Mouse (Mus musculus): ENCODE data around the gene Asic5. TPM values are rescaled to one million over a fixed set of nuclear protein-coding genes. Genes with fewer than 3 reads are reported as not detected.

Gene Asic5
- polyA plus RNA-seq, 1 experiment: not detected

DNA sequence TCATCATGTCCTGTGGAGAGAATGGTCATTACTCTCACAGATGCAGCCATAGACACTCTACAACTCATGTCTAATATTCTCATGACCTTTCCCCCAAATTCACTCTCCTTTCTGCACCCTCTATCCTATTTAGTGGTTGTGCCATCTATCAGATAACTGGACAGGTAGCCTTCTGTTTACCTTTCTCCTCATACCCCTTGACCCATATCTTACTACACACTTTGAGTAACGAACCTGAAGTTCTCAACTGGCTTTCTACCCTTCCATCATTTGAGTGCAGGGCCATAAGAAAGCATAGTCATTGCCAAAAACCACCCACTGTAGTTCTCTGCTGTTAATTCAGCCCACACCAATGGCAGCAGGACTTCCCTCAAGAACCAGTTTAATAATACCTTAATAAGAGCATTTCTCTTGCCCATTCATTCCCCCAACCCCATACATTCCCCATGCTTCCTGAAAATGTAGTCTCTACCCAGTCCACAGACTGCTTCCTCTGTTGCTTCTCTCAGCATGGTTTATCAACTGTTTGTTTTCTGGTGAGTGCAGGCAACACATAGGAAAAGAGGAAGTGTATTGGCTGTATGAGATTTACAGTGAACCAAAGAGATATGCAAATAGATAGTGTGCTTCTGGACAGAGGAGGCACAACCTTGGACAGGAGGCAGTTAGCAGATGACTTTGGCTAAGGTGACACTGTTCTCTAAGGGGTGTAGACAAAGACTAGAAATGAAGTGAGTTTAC lies 48.1 kb downstream of the Asic5 start:
- Histone ChIP-seq H3K4me3 (ENCODE audit: insufficient read depth, poor library complexity, severe bottlenecking) (no peak overlapping the region), H3K79me3 (ENCODE audit: low read depth) (no peaks in the 10 kb centered on the region), H3ac (ENCODE audit: control insufficient read depth, insufficient read length, low read depth) (no peak overlapping the region), H3K27me3 (ENCODE audit: control insufficient read depth, insufficient read depth, insufficient read length) (peaks cover 10% of the 10 kb centered on the region), H3K79me2 (ENCODE audit: control insufficient read depth, insufficient read depth) (no peaks in the 10 kb centered on the region), H3K36me3 (ENCODE audit: control insufficient read depth, insufficient read depth) (no peaks in the 10 kb centered on the region)
- TF ChIP-seq USF1 (IDR thresholded peaks at IDR 0.05; ENCODE audit: low read depth): no peak
- no peak for TF ChIP-seq FOSL1 (IDR thresholded peaks at IDR 0.05; ENCODE audit: insufficient read depth, low read length, poor library complexity, severe bottlenecking)
- TF ChIP-seq CEBPB (IDR thresholded peaks at IDR 0.05; ENCODE audit: low read depth): no peak
- TF ChIP-seq MYOG (IDR thresholded peaks at IDR 0.05; ENCODE audit: control insufficient read depth, extremely low read depth, insufficient read length): no peak
- no peak for TF ChIP-seq MYOD1 (IDR thresholded peaks at IDR 0.05; ENCODE audit: control insufficient read depth, insufficient read length, low read depth)
- TF ChIP-seq CTCF (IDR thresholded peaks at IDR 0.05; ENCODE audit: control insufficient read depth, insufficient read depth, insufficient read length): no peak
- TF ChIP-seq MAX (IDR thresholded peaks at IDR 0.05): no peak

- Histone ChIP-seq H3K4me3 (ENCODE audit: insufficient read depth, poor library complexity, severe bottlenecking) (no peak overlapping the region), H3K79me2 (ENCODE audit: control insufficient read depth, insufficient read depth) (no peaks in the 10 kb centered on the region), H3K79me3 (ENCODE audit: low read depth) (no peaks in the 10 kb centered on the region), H3K27me3 (ENCODE audit: control insufficient read depth, insufficient read depth, insufficient read length) (peaks cover 10% of the 10 kb centered on the region), H3ac (ENCODE audit: control insufficient read depth, insufficient read length, low read depth) (no peak overlapping the region), H3K36me3 (ENCODE audit: control insufficient read depth, insufficient read depth) (no peaks in the 10 kb centered on the region)
- TF ChIP-seq CTCF (IDR thresholded peaks at IDR 0.05; ENCODE audit: control insufficient read depth, insufficient read depth, insufficient read length): no peak
- no peak for TF ChIP-seq FOSL1 (IDR thresholded peaks at IDR 0.05; ENCODE audit: insufficient read depth, low read length, poor library complexity, severe bottlenecking)
- TF ChIP-seq CEBPB (IDR thresholded peaks at IDR 0.05; ENCODE audit: low read depth): no peak
- TF ChIP-seq MYOD1 (IDR thresholded peaks at IDR 0.05; ENCODE audit: control insufficient read depth, insufficient read length, low read depth): no peak
- no peak for TF ChIP-seq MAX (IDR thresholded peaks at IDR 0.05)
- TF ChIP-seq USF1 (IDR thresholded peaks at IDR 0.05; ENCODE audit: low read depth): no peak
- no peak for TF ChIP-seq MYOG (IDR thresholded peaks at IDR 0.05; ENCODE audit: control insufficient read depth, extremely low read depth, insufficient read length)
These were observed 54.4 kb downstream of the Asic5 start for GRCm38 (mm10) chr3:82036262-82037044.

- no peak for TF ChIP-seq CEBPB (IDR thresholded peaks at IDR 0.05; ENCODE audit: low read depth)
- no peak for TF ChIP-seq MYOG (IDR thresholded peaks at IDR 0.05; ENCODE audit: control insufficient read depth, extremely low read depth, insufficient read length)
- TF ChIP-seq FOSL1 (IDR thresholded peaks at IDR 0.05; ENCODE audit: insufficient read depth, low read length, poor library complexity, severe bottlenecking): no peak
- no peak for TF ChIP-seq MAX (IDR thresholded peaks at IDR 0.05)
- no peak for TF ChIP-seq CTCF (IDR thresholded peaks at IDR 0.05; ENCODE audit: control insufficient read depth, insufficient read depth, insufficient read length)
- no peak for TF ChIP-seq USF1 (IDR thresholded peaks at IDR 0.05; ENCODE audit: low read depth)
- no peak for TF ChIP-seq MYOD1 (IDR thresholded peaks at IDR 0.05; ENCODE audit: control insufficient read depth, insufficient read length, low read depth)
- H3K4me3 ChIP-seq (ENCODE audit: insufficient read depth, poor library complexity, severe bottlenecking): no peak overlapping the region
- H3K79me3 ChIP-seq (ENCODE audit: low read depth): no peaks in the 10 kb centered on the region
- H3K36me3 ChIP-seq (ENCODE audit: control insufficient read depth, insufficient read depth): no peaks in the 10 kb centered on the region
- H3K79me2 ChIP-seq (ENCODE audit: control insufficient read depth, insufficient read depth): no peaks in the 10 kb centered on the region
- no peak overlapping the region for H3ac ChIP-seq (ENCODE audit: control insufficient read depth, insufficient read length, low read depth)
- H3K27me3 ChIP-seq (ENCODE audit: control insufficient read depth, insufficient read depth, insufficient read length): peaks cover 10% of the 10 kb centered on the region
These were observed 61.6 kb downstream of the Asic5 start for GRCm38 (mm10) chr3:82043676-82044075.

GRCm38 (mm10) chr3:82044902-82045301 lies 62.8 kb downstream of the Asic5 start:
- H3K4me3 ChIP-seq (ENCODE audit: insufficient read depth, poor library complexity, severe bottlenecking): no peak overlapping the region
- H3K79me2 ChIP-seq (ENCODE audit: control insufficient read depth, insufficient read depth): no peaks in the 10 kb centered on the region
- no peak overlapping the region for H3ac ChIP-seq (ENCODE audit: control insufficient read depth, insufficient read length, low read depth)
- H3K27me3 ChIP-seq (ENCODE audit: control insufficient read depth, insufficient read depth, insufficient read length): peaks cover 10% of the 10 kb centered on the region
- no peaks in the 10 kb centered on the region for H3K79me3 ChIP-seq (ENCODE audit: low read depth)
- no peak for TF ChIP-seq MYOG (IDR thresholded peaks at IDR 0.05; ENCODE audit: control insufficient read depth, extremely low read depth, insufficient read length)
- TF ChIP-seq CEBPB (IDR thresholded peaks at IDR 0.05; ENCODE audit: low read depth): no peak
- TF ChIP-seq USF1 (IDR thresholded peaks at IDR 0.05; ENCODE audit: low read depth): no peak
- no peak for TF ChIP-seq MYOD1 (IDR thresholded peaks at IDR 0.05; ENCODE audit: control insufficient read depth, insufficient read length, low read depth)
- no peak for TF ChIP-seq MAX (IDR thresholded peaks at IDR 0.05)
- TF ChIP-seq CTCF (IDR thresholded peaks at IDR 0.05; ENCODE audit: control insufficient read depth, insufficient read depth, insufficient read length): no peak
- no peak for TF ChIP-seq FOSL1 (IDR thresholded peaks at IDR 0.05; ENCODE audit: insufficient read depth, low read length, poor library complexity, severe bottlenecking)
- H3K36me3 ChIP-seq (ENCODE audit: control insufficient read depth, insufficient read depth): no peaks in the 10 kb centered on the region

DNA sequence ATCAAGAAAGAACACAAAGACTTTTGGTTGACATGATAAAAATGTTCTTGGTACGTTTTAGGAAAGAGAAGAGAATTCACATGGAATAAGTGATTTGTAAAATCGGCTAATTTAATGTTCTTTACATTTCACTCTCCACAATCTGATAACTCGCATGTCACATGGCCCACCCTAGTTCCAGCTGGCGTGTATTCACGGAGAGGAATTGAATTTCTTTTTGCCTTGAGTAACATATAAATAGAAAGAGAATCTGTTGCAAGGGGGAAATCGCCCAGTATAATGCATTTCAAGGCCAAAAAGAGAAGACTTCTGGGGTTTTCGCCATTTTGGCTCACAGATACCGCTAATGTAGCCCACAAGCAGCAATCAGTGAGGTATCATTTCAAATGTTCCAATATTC lies 64.0 kb downstream of the Asic5 start:
- peaks cover 10% of the 10 kb centered on the region for H3K27me3 ChIP-seq (ENCODE audit: control insufficient read depth, insufficient read depth, insufficient read length)
- H3K79me2 ChIP-seq (ENCODE audit: control insufficient read depth, insufficient read depth): no peaks in the 10 kb centered on the region
- TF ChIP-seq USF1 (IDR thresholded peaks at IDR 0.05; ENCODE audit: low read depth) (no peak), MYOD1 (IDR thresholded peaks at IDR 0.05; ENCODE audit: control insufficient read depth, insufficient read length, low read depth) (no peak), CTCF (IDR thresholded peaks at IDR 0.05; ENCODE audit: control insufficient read depth, insufficient read depth, insufficient read length) (no peak), CEBPB (IDR thresholded peaks at IDR 0.05; ENCODE audit: low read depth) (no peak), MAX (IDR thresholded peaks at IDR 0.05) (no peak), FOSL1 (IDR thresholded peaks at IDR 0.05; ENCODE audit: insufficient read depth, low read length, poor library complexity, severe bottlenecking) (no peak), MYOG (IDR thresholded peaks at IDR 0.05; ENCODE audit: control insufficient read depth, extremely low read depth, insufficient read length) (no peak)
- no peak overlapping the region for H3K4me3 ChIP-seq (ENCODE audit: insufficient read depth, poor library complexity, severe bottlenecking)
- no peaks in the 10 kb centered on the region for H3K79me3 ChIP-seq (ENCODE audit: low read depth)
- no peaks in the 10 kb centered on the region for H3K36me3 ChIP-seq (ENCODE audit: control insufficient read depth, insufficient read depth)
- no peak overlapping the region for H3ac ChIP-seq (ENCODE audit: control insufficient read depth, insufficient read length, low read depth)
